Mouse (Mus musculus): ENCODE measurements around the gene Emd.

GRCm38 (mm10) chrX:74243807-74244206 is 10.7 kb upstream of the Emd start:
- TF ChIP-seq POLR2A (IDR thresholded peaks at IDR 0.05; ENCODE audit: insufficient read depth, low read depth, low read length), result no peak
- no peak for TF ChIP-seq CTCF (IDR thresholded peaks at IDR 0.05)

All from heart, adult 2 months (tissue).